Mouse (Mus musculus): Measurements from ENCODE around the gene Kank3. TPM values are rescaled to one million over a fixed set of nuclear protein-coding genes. Genes with fewer than 3 reads are reported as not detected.

The Kank3 gene
- polyA plus RNA-seq, 1 experiment from 2014 or later = 30.1 TPM

GRCm38 (mm10) chr17:33865330-33866030, 55.2 kb downstream of the Kank3 start:
- WGBS = 49% methylated on average over 9 of the region's 9 CpGs
- Histone ChIP-seq H3K4me3 (ENCODE audit: low read depth, low read length) (no peak overlapping the region), H3K9me3 (ENCODE audit: control insufficient read depth, low read length) (no peaks in the 10 kb centered on the region), H3K9ac (ENCODE audit: low read depth, low read length) (no peak overlapping the region), H3K27ac (ENCODE audit: low read depth, low read length) (no peak overlapping the region), H3K27me3 (ENCODE audit: control insufficient read depth, insufficient read depth, low read length) (no peaks in the 10 kb centered on the region), H3K36me3 (ENCODE audit: control insufficient read depth, insufficient read depth, low read length) (no peaks in the 10 kb centered on the region), H3K4me1 (replicated peaks; ENCODE audit: control insufficient read depth, insufficient read depth, low read length) (no peaks in the 10 kb centered on the region), H3K4me2 (replicated peaks; ENCODE audit: low read depth, low read length) (no peak overlapping the region)
- DNase-seq (ENCODE audit: low spot score) (peak; percentile 53), ATAC-seq (ENCODE audit: low FRiP score) (no peak)

Other genes with a start within 250 kb of the Kank3 start
- 66.0 and 67.1 TPM in 2 replicates for gene Zfp414, start 181.4 kb upstream of the Kank3 start, polyA plus RNA-seq (2014; fragmentation: Nextera tagmentation; extraction: Ambion mirVana)
- gene Pram1, start 172.5 kb upstream of the Kank3 start, polyA plus RNA-seq (2014; fragmentation: Nextera tagmentation; extraction: Ambion mirVana) = 0.46 and 0.71 TPM in 2 replicates
- 506 and 558 TPM in 2 replicates for gene Hnrnpm, start 123.7 kb upstream of the Kank3 start, polyA plus RNA-seq (2014; fragmentation: Nextera tagmentation; extraction: Ambion mirVana)
- 40.2 and 45.4 TPM in 2 replicates for gene March2, start 91.8 kb upstream of the Kank3 start, polyA plus RNA-seq (2014; fragmentation: Nextera tagmentation; extraction: Ambion mirVana)
- gene Rab11b, start 50.0 kb upstream of the Kank3 start, polyA plus RNA-seq (2014; fragmentation: Nextera tagmentation; extraction: Ambion mirVana) = 334 and 359 TPM in 2 replicates
- gene Angptl4, start 28.7 kb upstream of the Kank3 start, polyA plus RNA-seq (2014; fragmentation: Nextera tagmentation; extraction: Ambion mirVana) = 22.0 and 22.5 TPM in 2 replicates
- 706 and 742 TPM in 2 replicates for gene Rps28, start 14.0 kb downstream of the Kank3 start, polyA plus RNA-seq (2014; fragmentation: Nextera tagmentation; extraction: Ambion mirVana)
- 445 and 467 TPM in 2 replicates for gene Ndufa7, start 14.1 kb downstream of the Kank3 start, polyA plus RNA-seq (2014; fragmentation: Nextera tagmentation; extraction: Ambion mirVana)
- gene Cd320, start 32.6 kb downstream of the Kank3 start, polyA plus RNA-seq (2014; fragmentation: Nextera tagmentation; extraction: Ambion mirVana) = 73.7 and 76.1 TPM in 2 replicates
- gene Gm7029, start 63.3 kb downstream of the Kank3 start, polyA plus RNA-seq (2014; fragmentation: Nextera tagmentation; extraction: Ambion mirVana) = not detected in 2 replicates
- 5.3 and 9.9 TPM in 2 replicates for gene Kifc1, start 80.1 kb downstream of the Kank3 start, polyA plus RNA-seq (2014; fragmentation: Nextera tagmentation; extraction: Ambion mirVana)
- 0.86 TPM in 1 of 2 replicates, not detected in the other for gene Platr17, start 94.6 kb downstream of the Kank3 start, polyA plus RNA-seq (2014; fragmentation: Nextera tagmentation; extraction: Ambion mirVana)
- 47.0 and 60.0 TPM in 2 replicates for gene Daxx, start 98.9 kb downstream of the Kank3 start, polyA plus RNA-seq (2014; fragmentation: Nextera tagmentation; extraction: Ambion mirVana)
- 14.5 and 16.6 TPM in 2 replicates for gene Tapbp, start 105.4 kb downstream of the Kank3 start, polyA plus RNA-seq (2014; fragmentation: Nextera tagmentation; extraction: Ambion mirVana)
- gene Zbtb22, start 105.4 kb downstream of the Kank3 start, polyA plus RNA-seq (2014; fragmentation: Nextera tagmentation; extraction: Ambion mirVana) = 8.1 and 9.3 TPM in 2 replicates
- 32.5 and 32.9 TPM in 2 replicates for gene Rgl2, start 119.0 kb downstream of the Kank3 start, polyA plus RNA-seq (2014; fragmentation: Nextera tagmentation; extraction: Ambion mirVana)
- 201 and 205 TPM in 2 replicates for gene Pfdn6, start 129.8 kb downstream of the Kank3 start, polyA plus RNA-seq (2014; fragmentation: Nextera tagmentation; extraction: Ambion mirVana)
- 26.8 and 29.4 TPM in 2 replicates for gene Wdr46, start 130.1 kb downstream of the Kank3 start, polyA plus RNA-seq (2014; fragmentation: Nextera tagmentation; extraction: Ambion mirVana)
- gene B3galt4, start 141.0 kb downstream of the Kank3 start, polyA plus RNA-seq (2014; fragmentation: Nextera tagmentation; extraction: Ambion mirVana) = 4.8 and 5.3 TPM in 2 replicates
- gene Vps52, start 145.3 kb downstream of the Kank3 start, polyA plus RNA-seq (2014; fragmentation: Nextera tagmentation; extraction: Ambion mirVana) = 38.2 and 39.4 TPM in 2 replicates
- 1,221 and 1,241 TPM in 2 replicates for gene Rps18, start 145.5 kb downstream of the Kank3 start, polyA plus RNA-seq (2014; fragmentation: Nextera tagmentation; extraction: Ambion mirVana)
- 18.7 and 19.4 TPM in 2 replicates for gene H2-K1, start 189.8 kb downstream of the Kank3 start, polyA plus RNA-seq (2014; fragmentation: Nextera tagmentation; extraction: Ambion mirVana)
- 5.9 and 6.3 TPM in 2 replicates for gene Ring1, start 214.2 kb downstream of the Kank3 start, polyA plus RNA-seq (2014; fragmentation: Nextera tagmentation; extraction: Ambion mirVana)
- 50.5 and 54.8 TPM in 2 replicates for gene H2-Ke6, start 217.5 kb downstream of the Kank3 start, polyA plus RNA-seq (2014; fragmentation: Nextera tagmentation; extraction: Ambion mirVana)
- 75.9 and 80.3 TPM in 2 replicates for gene Slc39a7, start 221.2 kb downstream of the Kank3 start, polyA plus RNA-seq (2014; fragmentation: Nextera tagmentation; extraction: Ambion mirVana)
- gene Rxrb, start 221.3 kb downstream of the Kank3 start, polyA plus RNA-seq (2014; fragmentation: Nextera tagmentation; extraction: Ambion mirVana) = 16.3 and 16.8 TPM in 2 replicates
- gene Col11a2, start 228.9 kb downstream of the Kank3 start, polyA plus RNA-seq (2014; fragmentation: Nextera tagmentation; extraction: Ambion mirVana) = 0.91 and 1.4 TPM in 2 replicates

All from hindbrain, embryonic 11.5 days (tissue).